Mouse (Mus musculus) kidney, adult 2 months (tissue): ENCODE measurements around the gene Zbtb5.

Experiments
- CTCF ChIP-seq: fragments of 200-500 bp; conservative IDR thresholded peaks from 2 replicates; pipeline ENCODE4 v1.5.1; 2011; ENCODE audit warnings: low read depth, mild to moderate bottlenecking, control low read depth, low read length, moderate library complexity, mixed read lengths; ENCODE audit not compliant: insufficient read depth, insufficient read length
- POLR2A ChIP-seq: fragments of 200-500 bp; IDR thresholded peaks from one replicate; pipeline ENCODE4 v1.6.1; 2011; ENCODE audit warnings: low read depth, low read length, control low read depth

DNA sequence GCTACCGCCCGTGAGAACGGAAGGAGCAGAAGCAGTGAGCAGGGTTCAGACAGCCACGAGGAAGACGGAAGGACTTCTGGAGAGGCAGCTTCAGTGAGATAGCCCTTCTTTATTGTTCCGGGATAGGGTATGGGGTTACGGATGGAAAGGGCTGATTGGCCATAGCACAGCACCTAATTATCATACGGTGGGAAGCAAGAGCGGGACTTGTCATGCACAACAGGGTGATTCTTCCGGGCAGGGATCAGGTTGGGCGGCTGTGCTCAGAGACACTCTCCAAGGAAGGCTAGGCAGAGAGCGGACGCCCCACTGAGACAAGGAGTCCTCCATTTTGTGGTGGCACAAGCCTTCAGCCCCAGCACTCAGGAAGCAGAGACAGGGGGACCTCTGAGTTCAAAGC is 53.0 kb downstream of the Zbtb5 start:
- TF ChIP-seq CTCF (no peak), POLR2A (no peak)
